Mouse (Mus musculus) embryonic fibroblast, embryonic 13.5 days (primary cell): ENCODE data around the gene Coq2. TPM values are rescaled to one million over a fixed set of nuclear protein-coding genes. Genes with fewer than 3 reads are reported as not detected.
A peak's percentile ranks its signal among the peaks of the same experiment; 100 is the strongest.

Source experiments
- H3K27ac ChIP-seq: 2 replicates; pipeline ENCODE4 v1.5.1; 2012; ENCODE audit warnings: low read length, control low read depth, inconsistent platforms; ENCODE audit not compliant: insufficient read depth
- H3K4me1 ChIP-seq: 2 replicates; pipeline ENCODE4 v1.6.1; 2011; ENCODE audit warnings: low read length; ENCODE audit not compliant: control insufficient read depth, insufficient read depth
- H3K4me3 ChIP-seq: 2 replicates; pipeline ENCODE4 v1.5.1; 2011; ENCODE audit warnings: mild to moderate bottlenecking, control low read depth, low read length; ENCODE audit not compliant: insufficient read depth
- CTCF ChIP-seq: IDR thresholded peaks from 2 replicates; pipeline ENCODE4 v1.5.1; 2011; ENCODE audit warnings: mild to moderate bottlenecking, control low read depth, low read length, moderate library complexity, borderline replicate concordance; ENCODE audit not compliant: insufficient read depth
- POLR2A ChIP-seq: IDR thresholded peaks from 2 replicates; pipeline ENCODE4 v1.6.1; 2011; ENCODE audit warnings: low read depth, mild to moderate bottlenecking, control low read depth, low read length, moderate library complexity
- polyA plus RNA-seq: library from polyadenylated mRNA; stranded (reverse); fragments of >200 nt; gene quantifications from 2 replicates; pipeline ENCODE4 v1.2.4, GENCODE M21; 2011; ENCODE audit warnings: low read depth; ENCODE audit not compliant: missing spikeins, insufficient read length

Gene Coq2
- polyA plus RNA-seq: 31.3 and 31.8 TPM in 2 replicates

GRCm38 (mm10) chr5:100674711-100675376 is at the start of gene Coq2:
Coq2 (minus strand) TSS chr5:100675140.
- no peaks in the 10 kb centered on the region for H3K4me1 ChIP-seq
- no peak within 1 kb of the TSS for H3K27ac ChIP-seq
- H3K4me3 ChIP-seq: peak within 1 kb of the TSS; percentile 68
- TF ChIP-seq POLR2A (no peak), CTCF (peak; percentile 89)

GRCm38 (mm10) chr5:100719235-100720088 is 44.5 kb upstream of the Coq2 start, which contains the start of gene Hpse:
Hpse (minus strand) TSS chr5:100719716.
- Histone ChIP-seq H3K4me1 (no peaks in the 10 kb centered on the region), H3K4me3 (peak within 1 kb of the TSS; percentile 19), H3K27ac (no peak within 1 kb of the TSS)
- TF ChIP-seq POLR2A: 0 out of 2 replicates have a peak, but pooled peaks have one; percentile 17
- no peak for TF ChIP-seq CTCF

DNA sequence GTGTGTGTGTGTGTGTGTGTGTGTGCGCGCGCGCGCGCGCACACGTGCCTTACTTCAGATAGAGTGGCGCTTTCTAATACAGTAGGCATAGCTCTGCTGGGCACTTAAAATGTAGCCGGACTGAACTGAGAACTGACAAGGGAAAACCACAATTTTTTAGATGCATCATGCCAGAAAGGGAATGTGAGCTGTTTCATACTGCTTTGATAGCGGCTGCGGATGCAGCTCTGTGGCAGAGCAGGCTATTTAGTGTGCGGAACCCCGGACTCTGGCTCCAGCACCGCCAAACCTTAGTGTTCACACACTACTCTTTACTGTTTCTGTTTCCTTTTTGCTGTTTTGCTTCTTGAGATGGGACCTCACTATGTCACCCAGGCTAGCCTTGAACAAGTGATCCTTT is 41.8 kb upstream of the Coq2 start:
- Histone ChIP-seq H3K4me1 (no peaks in the 10 kb centered on the region), H3K27ac (no peak overlapping the region)
- TF ChIP-seq POLR2A: no peak
- no peak for TF ChIP-seq CTCF

DNA sequence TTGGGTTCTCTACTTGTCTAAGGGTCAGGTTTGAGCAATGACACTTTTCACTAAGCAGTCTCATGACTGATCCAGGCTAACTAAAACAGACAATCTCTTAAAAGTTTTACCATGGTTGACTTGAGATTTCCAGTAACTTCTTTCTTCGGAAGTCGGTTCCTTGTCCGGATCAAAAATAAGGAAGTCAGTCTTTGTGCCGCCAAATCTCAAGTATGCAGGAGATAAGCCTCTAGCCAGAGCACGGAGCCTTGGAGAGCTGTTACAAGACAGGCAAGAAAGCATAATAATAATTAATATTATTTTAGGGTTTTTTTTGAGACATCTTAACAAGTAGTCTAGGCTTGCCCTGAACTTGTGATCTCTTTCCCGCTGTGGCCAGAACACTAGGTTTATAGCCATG is 36.3 kb upstream of the Coq2 start:
- TF ChIP-seq CTCF (no peak), POLR2A (no peak)
- no peaks in the 10 kb centered on the region for H3K4me1 ChIP-seq
- H3K4me3 ChIP-seq: no peak overlapping the region
- H3K27ac ChIP-seq: no peak overlapping the region

More for the DNA sequence above, 41.8 kb upstream of the Coq2 start:
- H3K4me3 ChIP-seq: no peak overlapping the region

DNA sequence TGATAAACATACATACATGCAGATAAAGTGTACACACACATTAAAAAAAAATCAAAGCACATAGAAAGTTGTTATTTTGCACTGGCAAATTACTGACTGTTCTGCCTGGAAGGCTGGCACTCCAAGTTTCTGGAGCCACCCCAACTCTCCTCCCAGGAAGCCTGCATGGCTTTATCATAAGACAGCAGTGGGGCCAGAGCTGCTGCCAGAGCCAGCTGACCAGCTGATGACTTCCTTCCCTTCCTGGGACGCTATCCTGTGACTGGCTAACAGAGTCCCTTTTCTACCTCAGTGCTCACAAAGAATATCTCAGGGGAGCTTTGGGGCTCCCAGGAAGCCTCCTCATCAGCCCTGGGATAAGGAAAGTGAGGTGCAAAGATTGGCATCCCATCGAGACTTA is 35.1 kb upstream of the Coq2 start:
- Histone ChIP-seq H3K4me1 (no peaks in the 10 kb centered on the region), H3K4me3 (no peak overlapping the region), H3K27ac (no peak overlapping the region)
- TF ChIP-seq POLR2A (no peak), CTCF (no peak)

DNA sequence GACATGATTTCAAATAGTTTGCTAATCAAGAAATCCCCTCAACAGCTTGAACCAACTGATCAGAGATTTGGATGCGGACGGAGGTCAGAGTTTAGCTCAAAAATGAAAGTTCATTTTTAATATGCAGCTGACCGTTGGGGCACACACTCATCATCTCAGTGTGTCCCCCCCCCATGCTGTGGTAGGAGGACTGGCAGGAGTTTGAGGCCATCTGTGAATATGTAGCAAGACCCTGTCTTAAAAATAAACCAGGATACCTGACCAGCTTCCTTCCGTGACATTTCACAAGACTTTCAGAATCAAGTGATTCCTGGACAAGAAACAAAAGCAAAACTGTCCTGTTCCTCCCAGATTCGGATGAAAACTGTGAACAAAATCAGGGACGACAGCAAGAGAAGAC is 34.1 kb upstream of the Coq2 start:
- H3K4me1 ChIP-seq: no peaks in the 10 kb centered on the region

DNA sequence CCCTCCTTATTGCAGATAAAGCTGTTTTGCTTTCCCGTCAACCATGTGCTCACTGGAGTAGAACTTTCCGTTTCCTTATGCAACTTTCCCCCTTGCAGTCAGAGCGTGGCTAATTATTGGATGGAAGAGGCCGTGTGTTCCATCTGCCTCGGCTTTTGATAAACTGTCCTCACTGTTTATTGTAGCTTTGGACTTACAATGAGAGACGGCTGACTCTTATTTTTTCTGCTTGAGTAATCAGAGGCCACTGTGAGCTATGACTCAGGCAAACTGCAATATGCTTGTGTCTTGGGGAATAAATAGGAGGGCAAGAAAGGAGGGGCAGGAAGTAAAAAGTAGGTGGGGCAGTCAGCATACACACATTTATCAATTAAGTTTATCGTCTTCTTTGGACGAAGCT is 31.7 kb upstream of the Coq2 start:
- TF ChIP-seq CTCF (no peak), POLR2A (no peak)
- no peaks in the 10 kb centered on the region for H3K4me1 ChIP-seq
- H3K4me3 ChIP-seq: no peak overlapping the region
- H3K27ac ChIP-seq: no peak overlapping the region

More for the DNA sequence above, 34.1 kb upstream of the Coq2 start:
- no peak overlapping the region for H3K27ac ChIP-seq
- H3K4me3 ChIP-seq: no peak overlapping the region
- no peak for TF ChIP-seq POLR2A
- no peak for TF ChIP-seq CTCF

DNA sequence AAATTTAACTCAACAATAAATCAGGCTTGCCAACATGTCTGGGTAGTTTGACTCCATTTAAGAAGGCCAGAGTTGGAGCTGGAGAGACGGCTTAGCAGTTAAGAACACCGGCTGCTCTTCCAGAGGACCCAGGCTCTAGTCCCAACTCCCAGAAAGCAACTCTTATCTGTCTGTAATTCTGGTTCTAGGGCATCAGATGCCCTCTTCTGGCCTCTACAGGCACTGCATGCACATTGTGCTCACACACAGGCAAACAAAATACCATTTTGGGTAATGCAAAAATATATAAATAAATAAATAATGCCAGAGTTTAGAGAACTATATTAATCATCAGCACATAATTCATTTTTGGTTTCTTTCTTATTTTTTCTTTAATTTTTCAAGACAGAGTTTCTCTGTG is 29.3 kb upstream of the Coq2 start:
- Histone ChIP-seq H3K4me1 (no peaks in the 10 kb centered on the region), H3K4me3 (no peak overlapping the region), H3K27ac (no peak overlapping the region)
- no peak for TF ChIP-seq CTCF
- no peak for TF ChIP-seq POLR2A

DNA sequence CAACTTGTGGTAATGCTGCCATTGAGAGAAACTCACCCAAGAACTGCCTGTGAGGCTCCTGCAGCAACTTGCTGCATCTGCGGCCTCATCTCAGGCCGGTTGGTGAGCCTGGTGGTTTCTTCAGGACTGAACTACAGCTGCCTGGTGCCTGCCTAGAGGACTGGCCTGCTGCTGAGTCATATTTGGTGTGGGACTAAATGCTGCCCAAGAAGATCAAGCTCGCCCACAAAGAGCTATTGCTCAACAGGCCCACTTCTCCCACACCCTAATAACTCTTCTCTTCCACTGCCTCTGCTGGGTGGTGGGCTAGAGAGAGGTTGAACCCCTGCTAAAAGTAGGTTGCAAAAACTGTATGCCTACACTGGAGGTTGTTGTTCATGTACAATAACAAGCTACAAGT is 27.4 kb upstream of the Coq2 start:
- TF ChIP-seq POLR2A (no peak), CTCF (no peak)
- H3K4me3 ChIP-seq: no peak overlapping the region
- no peak overlapping the region for H3K27ac ChIP-seq
- H3K4me1 ChIP-seq: no peaks in the 10 kb centered on the region
